Mouse (Mus musculus): Measurements from ENCODE around the gene Fam210b. TPM values are rescaled to one million over a fixed set of nuclear protein-coding genes. Genes with fewer than 3 reads are reported as not detected.
A peak's percentile ranks its signal among the peaks of the same experiment; 100 is the strongest.

Fam210b gene
- polyA plus RNA-seq, 1 experiment from 2014 or later: 21.6 TPM

- H3K4me2 ChIP-seq (ENCODE audit: low read length): no peak overlapping the region
- no peak overlapping the region for H3K4me3 ChIP-seq (replicated peaks; ENCODE audit: low read depth, low read length)
- ATAC-seq (ENCODE audit: low FRiP score, low TSS enrichment): no peak
Measured at GRCm38 (mm10) chr2:172311731-172312130, 33.6 kb upstream of the Fam210b start.

GRCm38 (mm10) chr2:172320878-172321277, 24.5 kb upstream of the Fam210b start:
- H3K4me2 ChIP-seq (ENCODE audit: low read length): no peak overlapping the region
- 20% methylated on average over 9 of the region's 9 CpGs for WGBS
- H3K27me3 ChIP-seq (ENCODE audit: control insufficient read depth, insufficient read depth, low read length): no peaks in the 10 kb centered on the region
- H3K4me3 ChIP-seq (replicated peaks; ENCODE audit: low read depth, low read length): no peak overlapping the region
- no peaks in the 10 kb centered on the region for H3K9me3 ChIP-seq (ENCODE audit: control insufficient read depth, low read length)
- no peaks in the 10 kb centered on the region for H3K36me3 ChIP-seq (ENCODE audit: control insufficient read depth, insufficient read depth, low read length)
- H3K9ac ChIP-seq (replicated peaks; ENCODE audit: low read length): no peak overlapping the region
- no peak overlapping the region for H3K27ac ChIP-seq (replicated peaks; ENCODE audit: low read depth, low read length)
- H3K4me1 ChIP-seq (ENCODE audit: control insufficient read depth, insufficient read depth, low read length): no peaks in the 10 kb centered on the region
- ATAC-seq (ENCODE audit: low FRiP score, low TSS enrichment) (no peak), DNase-seq (peak; percentile 69)

More at GRCm38 (mm10) chr2:172311731-172312130, 33.6 kb upstream of the Fam210b start:
- Histone ChIP-seq H3K9me3 (ENCODE audit: control insufficient read depth, low read length) (no peaks in the 10 kb centered on the region), H3K36me3 (ENCODE audit: control insufficient read depth, insufficient read depth, low read length) (no peaks in the 10 kb centered on the region), H3K27me3 (ENCODE audit: control insufficient read depth, insufficient read depth, low read length) (no peaks in the 10 kb centered on the region), H3K9ac (replicated peaks; ENCODE audit: low read length) (no peak overlapping the region), H3K4me1 (ENCODE audit: control insufficient read depth, insufficient read depth, low read length) (no peaks in the 10 kb centered on the region), H3K27ac (replicated peaks; ENCODE audit: low read depth, low read length) (no peak overlapping the region)
- WGBS: 83% methylated on average over 9 of the region's 9 CpGs
- no peak for DNase-seq

GRCm38 (mm10) chr2:172328248-172328647, 17.1 kb upstream of the Fam210b start:
- ATAC-seq (ENCODE audit: low FRiP score, low TSS enrichment): no peak
- no peak overlapping the region for H3K4me3 ChIP-seq (replicated peaks; ENCODE audit: low read depth, low read length)
- WGBS: 38% methylated on average over 8 of the region's 8 CpGs

GRCm38 (mm10) chr2:172329179-172329578, 16.2 kb upstream of the Fam210b start:
- ATAC-seq (ENCODE audit: low FRiP score, low TSS enrichment) (no peak), DNase-seq (peak; percentile 92)
- Histone ChIP-seq H3K27ac (replicated peaks; ENCODE audit: low read depth, low read length) (no peak overlapping the region), H3K4me3 (replicated peaks; ENCODE audit: low read depth, low read length) (no peak overlapping the region; the same call in 1 of the 2 replicates), H3K9me3 (ENCODE audit: control insufficient read depth, low read length) (no peaks in the 10 kb centered on the region), H3K4me1 (ENCODE audit: control insufficient read depth, insufficient read depth, low read length) (no peaks in the 10 kb centered on the region), H3K36me3 (ENCODE audit: control insufficient read depth, insufficient read depth, low read length) (no peaks in the 10 kb centered on the region), H3K9ac (replicated peaks; ENCODE audit: low read length) (no peak overlapping the region), H3K4me2 (ENCODE audit: low read length) (peak overlapping the region; percentile 46), H3K27me3 (ENCODE audit: control insufficient read depth, insufficient read depth, low read length) (no peaks in the 10 kb centered on the region)
- WGBS: 6% methylated on average over 13 of the region's 13 CpGs

More at GRCm38 (mm10) chr2:172328248-172328647, 17.1 kb upstream of the Fam210b start:
- H3K9ac ChIP-seq (replicated peaks; ENCODE audit: low read length): no peak overlapping the region
- no peaks in the 10 kb centered on the region for H3K36me3 ChIP-seq (ENCODE audit: control insufficient read depth, insufficient read depth, low read length)
- no peak overlapping the region for H3K4me2 ChIP-seq (ENCODE audit: low read length)
- DNase-seq: no peak
- H3K27me3 ChIP-seq (ENCODE audit: control insufficient read depth, insufficient read depth, low read length): no peaks in the 10 kb centered on the region
- H3K27ac ChIP-seq (replicated peaks; ENCODE audit: low read depth, low read length): no peak overlapping the region
- H3K9me3 ChIP-seq (ENCODE audit: control insufficient read depth, low read length): no peaks in the 10 kb centered on the region
- no peaks in the 10 kb centered on the region for H3K4me1 ChIP-seq (ENCODE audit: control insufficient read depth, insufficient read depth, low read length)

GRCm38 (mm10) chr2:172338206-172338942, 7.0 kb upstream of the Fam210b start:
- Histone ChIP-seq H3K9ac (replicated peaks; ENCODE audit: low read length) (no peak overlapping the region), H3K9me3 (ENCODE audit: control insufficient read depth, low read length) (no peaks in the 10 kb centered on the region), H3K27ac (replicated peaks; ENCODE audit: low read depth, low read length) (peak overlapping the region; percentile 64), H3K4me1 (ENCODE audit: control insufficient read depth, insufficient read depth, low read length) (no peaks in the 10 kb centered on the region), H3K27me3 (ENCODE audit: control insufficient read depth, insufficient read depth, low read length) (no peaks in the 10 kb centered on the region), H3K4me3 (replicated peaks; ENCODE audit: low read depth, low read length) (no peak overlapping the region), H3K36me3 (ENCODE audit: control insufficient read depth, insufficient read depth, low read length) (no peaks in the 10 kb centered on the region), H3K4me2 (ENCODE audit: low read length) (peak overlapping the region; percentile 6; the same call in 1 of the 2 replicates)
- 66% methylated on average over 19 of the region's 19 CpGs for WGBS
- no peak for ATAC-seq (ENCODE audit: low FRiP score, low TSS enrichment)
- DNase-seq: peak; percentile 58

- WGBS: 18% methylated on average over 3 of the region's 3 CpGs
- no peak for ATAC-seq (ENCODE audit: low FRiP score, low TSS enrichment)
Measured at GRCm38 (mm10) chr2:172340936-172341335, 4.4 kb upstream of the Fam210b start.

GRCm38 (mm10) chr2:172341606-172342005, 3.8 kb upstream of the Fam210b start:
- Histone ChIP-seq H3K4me1 (ENCODE audit: control insufficient read depth, insufficient read depth, low read length) (peaks cover 9% of the 10 kb centered on the region; the same call in 1 of the 2 replicates), H3K9ac (replicated peaks; ENCODE audit: low read length) (no peak overlapping the region), H3K4me2 (ENCODE audit: low read length) (no peak overlapping the region), H3K9me3 (ENCODE audit: control insufficient read depth, low read length) (no peaks in the 10 kb centered on the region), H3K27ac (replicated peaks; ENCODE audit: low read depth, low read length) (no peak overlapping the region), H3K36me3 (ENCODE audit: control insufficient read depth, insufficient read depth, low read length) (no peaks in the 10 kb centered on the region), H3K4me3 (replicated peaks; ENCODE audit: low read depth, low read length) (no peak overlapping the region), H3K27me3 (ENCODE audit: control insufficient read depth, insufficient read depth, low read length) (no peaks in the 10 kb centered on the region)
- no peak for ATAC-seq (ENCODE audit: low FRiP score, low TSS enrichment)
- no peak for DNase-seq
- WGBS: 8% methylated on average over 5 of the region's 5 CpGs

More at GRCm38 (mm10) chr2:172340936-172341335, 4.4 kb upstream of the Fam210b start:
- no peak for DNase-seq
- Histone ChIP-seq H3K36me3 (ENCODE audit: control insufficient read depth, insufficient read depth, low read length) (no peaks in the 10 kb centered on the region), H3K27ac (replicated peaks; ENCODE audit: low read depth, low read length) (no peak overlapping the region), H3K9ac (replicated peaks; ENCODE audit: low read length) (no peak overlapping the region), H3K27me3 (ENCODE audit: control insufficient read depth, insufficient read depth, low read length) (no peaks in the 10 kb centered on the region), H3K4me3 (replicated peaks; ENCODE audit: low read depth, low read length) (no peak overlapping the region), H3K4me1 (ENCODE audit: control insufficient read depth, insufficient read depth, low read length) (peaks cover 4% of the 10 kb centered on the region; the same call in 1 of the 2 replicates), H3K9me3 (ENCODE audit: control insufficient read depth, low read length) (no peaks in the 10 kb centered on the region), H3K4me2 (ENCODE audit: low read length) (no peak overlapping the region)

- H3K4me3 ChIP-seq (replicated peaks; ENCODE audit: low read depth, low read length): no peak overlapping the region
- no peak overlapping the region for H3K4me2 ChIP-seq (ENCODE audit: low read length)
- H3K27ac ChIP-seq (replicated peaks; ENCODE audit: low read depth, low read length): no peak overlapping the region
- ATAC-seq (ENCODE audit: low FRiP score, low TSS enrichment) (no peak), DNase-seq (no peak)
- H3K27me3 ChIP-seq (ENCODE audit: control insufficient read depth, insufficient read depth, low read length): no peaks in the 10 kb centered on the region
- no peaks in the 10 kb centered on the region for H3K36me3 ChIP-seq (ENCODE audit: control insufficient read depth, insufficient read depth, low read length)
- peaks cover 10% of the 10 kb centered on the region; the same call in 1 of the 2 replicates for H3K4me1 ChIP-seq (ENCODE audit: control insufficient read depth, insufficient read depth, low read length)
- no peaks in the 10 kb centered on the region for H3K9me3 ChIP-seq (ENCODE audit: control insufficient read depth, low read length)
- WGBS: 94% methylated on average over 7 of the region's 7 CpGs
- no peak overlapping the region for H3K9ac ChIP-seq (replicated peaks; ENCODE audit: low read length)
Measured at GRCm38 (mm10) chr2:172343751-172344150, 1.6 kb upstream of the Fam210b start.

GRCm38 (mm10) chr2:172344669-172345068, 696 bp upstream of the Fam210b start:
- 39% methylated on average over 5 of the region's 5 CpGs for WGBS
- peaks cover 10% of the 10 kb centered on the region; the same call in 1 of the 2 replicates for H3K4me1 ChIP-seq (ENCODE audit: control insufficient read depth, insufficient read depth, low read length)
- H3K27me3 ChIP-seq (ENCODE audit: control insufficient read depth, insufficient read depth, low read length): no peaks in the 10 kb centered on the region
- no peak for DNase-seq
- H3K36me3 ChIP-seq (ENCODE audit: control insufficient read depth, insufficient read depth, low read length): no peaks in the 10 kb centered on the region
- H3K9me3 ChIP-seq (ENCODE audit: control insufficient read depth, low read length): no peaks in the 10 kb centered on the region
- ATAC-seq (ENCODE audit: low FRiP score, low TSS enrichment): no peak
- no peak overlapping the region for H3K9ac ChIP-seq (replicated peaks; ENCODE audit: low read length)
- H3K4me2 ChIP-seq (ENCODE audit: low read length): peak overlapping the region; percentile 99
- peak overlapping the region; percentile 65; the same call in 1 of the 2 replicates for H3K4me3 ChIP-seq (replicated peaks; ENCODE audit: low read depth, low read length)
- no peak overlapping the region for H3K27ac ChIP-seq (replicated peaks; ENCODE audit: low read depth, low read length)

Measured in midbrain, embryonic 14.5 days (tissue).